Mouse (Mus musculus) megakaryocyte-erythroid progenitor cell, adult 5-6 weeks (primary cell): ENCODE measurements around the gene Lgals2. TPM values are rescaled to one million over a fixed set of nuclear protein-coding genes. Genes with fewer than 3 reads are reported as not detected.

ENCODE experiments used
- ATAC-seq: replicated peaks from 2 replicates; pipeline ENCODE4 v1.8.0; 2016; ENCODE audit warnings: mild to moderate bottlenecking, inconsistent platforms; ENCODE audit not compliant: severe bottlenecking, poor library complexity, low FRiP score, low TSS enrichment
- total RNA-seq, 2 experiments: library from RNA; stranded (forward) in 1 of 2; stranded (reverse) in 1 of 2; fragments of 200-1000, 215-1000 nt in 1 of 2; fragments of >200 nt in 1 of 2; fragmentation: Nextera tagmentation in 1 of 2; gene quantifications; 2 replicates each; pipeline ENCODE4 v1.2.3; 2014 to 2017

Gene Lgals2
- total RNA-seq, 2 experiments from 2014 or later = not detected

GRCm38 (mm10) chr15:78830742-78831719, 24.3 kb downstream of the Lgals2 start:
- ATAC-seq = no peak

GRCm38 (mm10) chr15:78829636-78830035, 25.7 kb downstream of the Lgals2 start:
- ATAC-seq = no peak

GRCm38 (mm10) chr15:78828315-78828714, 27.0 kb downstream of the Lgals2 start:
- no peak for ATAC-seq

DNA sequence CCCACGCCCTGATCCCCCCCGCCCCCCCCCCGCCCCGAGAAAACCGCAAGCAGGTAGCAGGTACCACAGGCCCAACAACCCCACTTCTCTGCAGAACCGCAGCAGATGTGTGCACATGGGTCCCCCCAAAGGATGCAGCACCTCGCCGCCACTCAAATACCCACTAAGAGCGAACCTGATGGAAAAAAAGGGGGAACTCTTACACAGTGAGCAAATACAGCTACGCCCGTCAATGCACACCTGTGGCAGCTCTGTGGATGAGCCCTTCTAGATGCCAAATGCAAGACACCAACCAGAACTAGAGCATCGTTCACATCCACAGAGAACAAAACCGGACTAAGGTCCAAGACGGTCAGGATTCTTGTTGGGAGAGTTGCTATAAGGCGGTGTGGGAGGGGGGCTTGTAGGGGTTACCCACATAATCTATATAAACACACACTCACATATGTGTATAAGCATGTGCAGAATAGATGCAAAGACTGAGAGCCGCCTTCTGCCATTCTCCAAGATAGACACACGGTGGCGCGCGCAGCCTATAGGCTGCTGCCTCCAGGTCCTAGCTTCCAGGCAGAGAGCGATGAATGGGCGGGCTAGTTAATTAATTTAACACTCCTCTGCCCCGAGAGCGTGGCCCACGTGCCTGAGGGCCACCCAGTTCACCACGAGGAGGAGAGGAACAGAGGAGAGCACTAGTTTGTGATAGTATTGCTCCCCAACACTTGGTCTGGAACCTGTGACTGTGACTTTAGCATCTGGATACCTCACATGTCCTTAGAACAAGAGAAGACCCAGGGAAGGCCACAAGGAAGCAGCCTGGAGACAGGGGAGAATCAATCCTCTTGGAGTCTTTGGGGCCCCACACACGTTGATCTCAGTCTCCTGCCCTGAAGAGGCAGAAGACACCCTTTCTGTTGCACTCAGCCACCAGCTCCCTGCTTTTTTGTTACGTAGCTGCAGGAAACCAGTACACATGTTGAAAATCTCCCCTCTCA, 28.8 kb downstream of the Lgals2 start:
- ATAC-seq = peak; percentile 92

GRCm38 (mm10) chr15:78816074-78816391, 39.3 kb downstream of the Lgals2 start:
- 0 out of 2 replicates have a peak, but pooled peaks have one; percentile 4 for ATAC-seq

DNA sequence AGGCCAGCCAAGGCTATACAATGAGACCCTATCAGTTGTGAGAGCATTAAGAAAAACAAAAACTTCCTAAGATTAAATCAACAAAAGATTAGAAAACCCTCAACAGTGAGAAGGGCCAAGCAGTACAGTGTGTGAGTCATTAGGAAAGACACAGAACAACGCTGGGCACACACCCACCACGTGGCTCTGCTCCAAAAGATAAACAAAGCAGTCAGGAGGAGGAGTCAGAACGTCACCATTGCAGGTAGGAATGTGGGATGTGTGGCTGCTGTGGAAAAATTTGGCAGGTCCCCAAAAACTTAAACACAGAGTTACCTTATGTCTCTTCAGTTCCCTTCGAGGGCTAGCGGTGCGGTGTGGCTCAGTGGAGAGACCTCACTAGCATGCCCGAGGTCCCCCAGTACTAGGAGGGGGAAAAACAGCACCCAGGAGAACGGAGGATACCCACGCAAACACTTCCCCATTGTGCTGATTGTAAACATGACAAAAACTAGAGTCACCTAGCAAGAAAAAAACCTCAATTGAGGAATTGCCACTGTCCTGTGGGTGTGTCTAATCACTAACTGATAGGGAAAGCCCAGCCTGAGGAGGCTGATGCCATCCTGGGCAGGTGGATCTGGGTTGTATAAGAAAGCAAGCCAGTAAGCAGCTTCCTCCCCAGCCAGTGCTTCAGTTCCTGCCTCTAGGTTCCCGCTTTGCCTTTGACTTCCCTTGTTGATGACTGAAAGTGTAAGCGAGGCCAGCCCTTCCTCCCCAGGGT, 39.8 kb downstream of the Lgals2 start:
- ATAC-seq = peak; percentile 86

- ATAC-seq = no peak
Measured at GRCm38 (mm10) chr15:78813603-78814002, 41.7 kb downstream of the Lgals2 start.

DNA sequence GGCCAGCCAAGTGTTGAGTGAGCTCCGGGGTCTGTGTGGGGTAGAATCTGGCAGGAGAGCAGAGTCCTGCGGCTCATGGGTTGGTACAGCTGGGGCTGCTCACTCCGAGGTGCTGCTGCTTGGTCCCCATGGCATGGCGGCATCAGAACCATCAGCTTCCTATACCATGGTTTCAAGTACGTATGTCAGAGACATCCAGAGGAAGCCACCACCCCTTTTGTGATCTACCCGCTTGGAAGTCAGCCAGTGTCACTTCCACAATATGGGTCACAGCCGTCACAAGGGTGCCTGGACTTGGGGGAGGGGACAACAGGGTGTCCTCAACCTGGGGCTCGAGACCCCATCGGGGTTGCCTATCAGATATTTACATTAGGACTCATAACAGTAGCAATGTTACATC, 45.2 kb downstream of the Lgals2 start:
- no peak for ATAC-seq

DNA sequence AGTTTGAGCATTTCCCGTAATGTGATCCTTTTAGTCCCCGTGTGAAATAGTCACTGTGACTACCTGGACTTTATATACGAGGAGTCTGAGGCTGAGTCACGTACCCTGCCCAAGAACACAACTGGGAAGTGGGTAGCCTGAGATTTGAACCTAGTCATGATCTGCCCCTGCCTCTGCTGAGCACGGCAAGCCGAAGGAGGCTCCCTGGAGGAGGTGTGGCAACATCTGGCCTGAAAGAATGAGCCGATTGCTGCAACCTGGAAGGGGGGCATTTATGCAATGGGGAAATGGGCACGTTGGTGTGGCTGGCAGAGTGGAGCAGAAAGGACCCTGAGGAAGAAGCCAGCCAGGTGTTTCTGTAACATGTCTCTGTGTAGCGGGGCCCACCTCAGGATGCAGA, 45.6 kb downstream of the Lgals2 start:
- ATAC-seq = no peak

DNA sequence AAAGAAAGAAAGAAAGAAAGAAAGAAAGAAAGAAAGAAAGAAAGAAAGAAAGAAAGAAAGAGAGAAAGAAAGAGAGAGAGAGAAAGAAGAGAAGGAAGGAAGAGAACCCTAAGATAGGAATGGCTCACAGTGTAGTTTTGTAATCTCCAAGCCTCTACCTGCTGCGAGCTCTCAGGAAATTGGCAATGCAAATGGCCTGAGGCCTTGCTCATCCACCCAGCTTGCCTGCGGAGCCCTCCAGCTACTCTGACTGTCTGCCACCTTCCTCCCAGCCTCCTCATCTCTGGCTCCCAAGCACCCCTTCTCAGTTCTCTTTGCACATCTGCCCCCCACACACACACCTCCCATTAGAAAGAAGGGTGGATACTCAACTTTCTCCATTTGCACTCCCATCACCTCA, 46.3 kb downstream of the Lgals2 start:
- ATAC-seq = no peak

DNA sequence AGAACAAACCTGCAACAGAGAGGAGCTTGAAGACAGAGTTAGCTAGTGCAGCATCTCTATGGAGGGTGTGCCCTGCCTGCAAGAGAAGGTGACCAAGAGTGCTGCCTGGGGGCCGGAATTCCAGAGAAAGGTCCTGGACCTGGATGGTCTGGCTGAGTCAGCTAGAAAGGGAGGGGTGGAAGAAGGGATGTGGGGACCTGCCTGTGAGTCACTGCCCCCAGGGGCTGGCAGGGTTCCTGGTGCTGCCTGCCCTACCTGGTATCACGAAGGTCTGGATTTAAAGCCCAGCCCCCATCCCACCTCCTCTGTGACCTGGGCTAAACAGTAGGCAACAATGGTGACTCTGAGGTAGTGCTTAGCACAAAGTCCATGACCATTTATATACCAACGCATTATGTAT, 48.2 kb downstream of the Lgals2 start:
- ATAC-seq = no peak

- ATAC-seq = no peak
Measured at GRCm38 (mm10) chr15:78806614-78807013, 48.7 kb downstream of the Lgals2 start.

- ATAC-seq = no peak
Measured at GRCm38 (mm10) chr15:78805351-78805750, 50.0 kb downstream of the Lgals2 start.

- no peak for ATAC-seq
Measured at GRCm38 (mm10) chr15:78804326-78804725, 51.0 kb downstream of the Lgals2 start.

DNA sequence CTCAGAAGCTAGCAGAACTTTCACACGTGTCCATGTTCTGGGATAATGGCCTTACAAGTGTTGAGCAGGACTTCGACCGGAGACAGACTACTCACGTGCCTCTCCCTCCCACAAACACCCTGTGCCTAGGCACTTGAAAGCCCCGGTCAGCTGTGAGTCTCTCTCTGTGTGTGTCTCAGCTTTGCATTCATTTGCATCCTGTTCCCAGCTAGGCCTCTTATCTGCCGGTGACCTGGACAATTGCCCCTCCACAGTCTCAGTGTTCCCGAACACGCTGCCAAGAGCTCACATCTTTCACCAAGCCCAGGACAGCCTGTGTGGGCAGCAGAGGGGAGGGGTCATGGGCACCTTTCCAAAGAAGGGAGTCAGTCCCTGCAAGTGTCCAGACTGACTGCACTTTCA, 51.8 kb downstream of the Lgals2 start:
- no peak for ATAC-seq

DNA sequence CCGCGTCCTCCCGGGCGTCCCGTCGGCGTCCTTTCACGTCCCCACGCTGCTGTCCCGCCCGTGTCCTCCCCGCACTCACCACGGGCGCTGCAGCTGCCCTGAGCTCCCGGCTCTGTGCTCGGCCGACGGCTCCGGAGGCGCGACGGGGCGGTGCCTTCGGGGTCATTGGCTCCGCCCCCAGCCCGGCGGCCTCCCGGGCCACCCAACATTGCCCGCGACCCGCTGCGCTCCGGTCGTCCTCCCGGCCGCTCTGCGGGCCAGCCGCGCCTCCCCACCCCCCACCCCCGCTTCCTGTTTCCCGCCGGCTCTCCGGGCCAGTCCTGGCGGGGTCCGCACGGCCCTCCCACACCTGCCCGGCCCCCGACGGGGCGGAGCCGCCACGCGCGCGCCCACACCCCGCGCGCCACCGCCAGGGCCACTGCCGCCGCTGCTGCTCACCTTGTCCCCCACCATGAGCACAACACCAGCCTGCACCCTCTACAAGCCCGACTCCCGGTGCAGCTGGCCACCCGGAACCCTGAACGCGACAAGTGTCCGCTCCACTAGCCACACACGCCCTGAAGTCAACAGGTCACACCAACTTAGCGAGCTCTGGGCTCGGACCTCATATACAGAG, 52.4 kb downstream of the Lgals2 start, which contains the start of gene Card10:
Card10 (minus strand) TSS at position 267 of the 616 bp plus-strand sequence.
- peak; percentile 49 for ATAC-seq

GRCm38 (mm10) chr15:78801971-78802741, 53.2 kb downstream of the Lgals2 start:
- ATAC-seq = no peak

DNA sequence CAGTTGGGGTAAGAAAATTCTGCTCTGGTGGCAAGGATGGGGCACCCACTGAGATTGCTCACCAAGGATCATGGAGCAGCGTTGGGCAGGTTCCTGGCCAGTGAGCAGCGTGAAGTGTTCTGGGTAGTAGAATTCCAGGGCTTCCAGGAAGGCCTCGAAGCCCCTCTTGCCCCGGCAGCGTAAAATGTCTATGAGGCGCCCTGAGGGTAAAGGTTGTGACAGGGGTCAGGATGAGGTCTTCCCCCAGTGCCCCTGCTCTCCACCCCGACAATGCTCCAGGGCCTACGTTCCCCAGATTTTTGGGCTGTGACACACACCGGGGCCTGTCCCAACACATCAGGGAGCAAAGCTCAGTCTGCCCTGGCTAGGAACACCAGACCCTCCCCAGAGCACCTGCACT, 53.8 kb downstream of the Lgals2 start:
- no peak for ATAC-seq
